Comparison of ENCODE assay signal across 9 mouse cellular contexts in the genomic region with DNA sequence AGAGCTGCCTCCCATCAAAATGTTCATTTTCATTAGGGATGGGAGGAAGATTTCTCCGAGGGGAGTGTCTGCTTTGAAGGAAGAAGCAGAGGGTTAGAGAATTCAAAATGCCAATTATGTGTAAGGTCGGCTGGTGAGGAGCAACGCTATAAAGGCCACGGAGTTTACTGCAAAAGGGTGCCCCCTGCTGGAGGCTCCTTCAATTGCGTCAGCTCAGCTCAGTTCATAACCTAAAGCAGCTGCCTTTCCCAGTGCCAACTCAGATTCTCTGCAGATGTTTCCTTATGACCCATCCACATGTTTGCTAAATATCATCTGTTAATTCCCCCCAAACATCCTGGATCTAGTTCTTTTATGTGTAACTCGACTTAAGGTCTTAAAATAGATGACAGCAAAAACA.
A peak's percentile ranks its signal among the peaks of the same experiment; 100 is the strongest.
DNase-seq lines count a peak whose midpoint lies in the region; ATAC-seq lines count a peak whose summit lies in the region.
"Had no signal": no experiment of that assay in that cellular context is flagged by ENCODE, and none has a peak within 500 bp of the region (broad histone marks: within the 10 kb centered on the region; RNA-seq: fewer than 3 reads in every experiment).

No protein-coding gene starts in this region.

- no peak overlapping the region for H3K27ac ChIP-seq in midbrain, embryonic 10.5 days (replicated peaks)

- 1% methylated on average over 6 of the region's 6 CpGs for whole genome bisulfite sequencing in midbrain, embryonic 10.5 days

- peak; percentile 74 for DNase-seq in ZHBTc4 (ENCODE audit: low read depth, low spot score)
- DNase-seq in cerebellum, postnatal 25 days = peak; percentile 86 to 91
- peak; percentile 88 for DNase-seq in gastrocnemius, adult 18-20 months (ENCODE audit: low spot score)
- peak; percentile 65 for DNase-seq in induced T-regulatory cell, adult 2 months (ENCODE audit: low read depth)
- DNase-seq in left cerebral cortex, adult 18-20 months (ENCODE audit: low spot score in 2 of 2) = peak; percentile 77 to 89
- DNase-seq in midbrain, embryonic 10.5 days (ENCODE audit: low spot score) = peak; percentile 81
- DNase-seq in skeletal muscle tissue, adult 2 months (ENCODE audit: low read depth, low spot score) = peak; percentile 62

- ATAC-seq in monocyte, adult 5-6 weeks (replicated peaks; ENCODE audit: insufficient number of reproducible peaks, low FRiP score, low TSS enrichment, poor library complexity, severe bottlenecking) = no peak

- H3K4me3 ChIP-seq in midbrain, embryonic 10.5 days = no peak overlapping the region
- H3K4me3 ChIP-seq: myocyte had no signal

- H3K27me3 ChIP-seq in midbrain, embryonic 10.5 days (ENCODE audit: low read depth, poor library complexity, severe bottlenecking) = peaks cover 52% of the 10 kb centered on the region

- H3K9me3 ChIP-seq in midbrain, embryonic 10.5 days (replicated peaks) = no peaks in the 10 kb centered on the region

- H3K4me1 ChIP-seq in midbrain, embryonic 10.5 days = peaks cover 11% of the 10 kb centered on the region

- H3K36me3 ChIP-seq in midbrain, embryonic 10.5 days = no peaks in the 10 kb centered on the region
